Mouse (Mus musculus) thymus, adult 18-20 months (tissue): ENCODE results near the gene Eppin.

Source experiments
- DNase-seq, 2 experiments: peaks; one replicate each; pipeline ENCODE4 v3.0.0; 2022; ENCODE audit warnings: mixed read lengths in 2 of 2

The Eppin gene

GRCm38 (mm10) chr2:164558991-164559645, 34.3 kb downstream of the Eppin start:
- DNase-seq, result no peak

- no peak for DNase-seq
Measured at GRCm38 (mm10) chr2:164558426-164558825, 35.0 kb downstream of the Eppin start.

- no peak for DNase-seq
Measured at GRCm38 (mm10) chr2:164551502-164551901, 41.9 kb downstream of the Eppin start.

- no peak for DNase-seq
Measured at GRCm38 (mm10) chr2:164550895-164551269, 42.5 kb downstream of the Eppin start.

- no peak for DNase-seq
Measured at GRCm38 (mm10) chr2:164549963-164550894, 43.2 kb downstream of the Eppin start.

- DNase-seq, result no peak
Measured at GRCm38 (mm10) chr2:164549338-164549737, 44.1 kb downstream of the Eppin start.

GRCm38 (mm10) chr2:164544454-164545097, 48.8 kb downstream of the Eppin start:
- DNase-seq, result no peak

- DNase-seq, result no peak
Measured at GRCm38 (mm10) chr2:164543745-164544144, 49.6 kb downstream of the Eppin start.

- no peak for DNase-seq
Measured at GRCm38 (mm10) chr2:164542598-164542997, 50.8 kb downstream of the Eppin start.

GRCm38 (mm10) chr2:164542132-164542531, 51.3 kb downstream of the Eppin start:
- no peak for DNase-seq

GRCm38 (mm10) chr2:164540652-164541427, 52.6 kb downstream of the Eppin start:
- no peak for DNase-seq
